Mouse (Mus musculus): ENCODE measurements around the gene Dlgap4. TPM values are rescaled to one million over a fixed set of nuclear protein-coding genes. Genes with fewer than 3 reads are reported as not detected.

The Dlgap4 gene
- total and polyA plus RNA-seq, 3 experiments = 10.4 to 39.6 TPM; not detected in 1

- no peak for DNase-seq (ENCODE audit: low read depth, low spot score)
- Histone ChIP-seq H3K79me2 (ENCODE audit: control insufficient read depth, insufficient read depth, low read length, poor library complexity) (no peaks in the 10 kb centered on the region), H3K4me1 (ENCODE audit: control insufficient read depth in 1 of 2, insufficient read depth in 2 of 2, low read length in 2 of 2) (peaks cover 18 to 53% of the 10 kb centered on the region in 2 experiments), H3K9me3 (replicated peaks; ENCODE audit: insufficient read depth, low read length) (no peaks in the 10 kb centered on the region), H3K27me3 (ENCODE audit: control insufficient read depth in 1 of 2, insufficient read depth in 2 of 2, low read length in 2 of 2) (no peaks in the 10 kb centered on the region), H3K4me3 (ENCODE audit: control insufficient read depth in 1 of 2, insufficient read depth in 1 of 2, low read depth in 2 of 2, low read length in 2 of 2) (no peak overlapping the region), H3K36me3 (ENCODE audit: control insufficient read depth in 1 of 2, insufficient read depth in 2 of 2, low read length in 2 of 2) (peaks cover 0 to 32% of the 10 kb centered on the region in 2 experiments; a peak in 2 of 4 replicates), H3K9ac (ENCODE audit: control insufficient read depth, low read depth, low read length, poor library complexity, severe bottlenecking) (no peak overlapping the region), H3K27ac (ENCODE audit: control insufficient read depth, low read depth, low read length) (no peak overlapping the region)
- no peak for TF ChIP-seq ZNF384 (IDR thresholded peaks at IDR 0.05; ENCODE audit: low read depth, low read length)
- TF ChIP-seq GATA1 (IDR thresholded peaks at IDR 0.05; ENCODE audit: low read depth, low read length) = peak; percentile 34; the same call in 1 of the 2 replicates
Observed at GRCm38 (mm10) chr2:156779488-156779887, 166.0 kb downstream of the Dlgap4 start.

DNA sequence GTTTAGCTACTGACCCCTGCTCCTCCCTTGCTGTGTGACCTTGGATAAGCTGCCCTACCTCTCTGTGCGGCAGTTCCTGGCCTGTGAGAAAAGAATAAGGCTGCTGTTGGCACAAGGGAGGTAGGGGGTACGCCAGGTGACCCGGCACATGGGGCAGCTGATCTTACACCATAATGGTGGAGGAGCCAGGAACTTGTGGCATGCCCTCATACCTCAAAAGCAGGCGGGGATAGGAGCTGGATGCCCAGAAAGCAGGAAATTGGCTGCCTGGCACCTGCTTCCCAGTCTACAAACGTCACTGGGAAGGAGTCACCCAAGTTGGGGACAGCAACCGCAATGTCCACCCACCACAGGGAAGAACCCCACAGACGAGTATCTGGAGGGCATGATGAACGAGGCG is 166.6 kb downstream of the Dlgap4 start:
- Histone ChIP-seq H3K9ac (ENCODE audit: control insufficient read depth, low read depth, low read length, poor library complexity, severe bottlenecking) (no peak overlapping the region), H3K9me3 (replicated peaks; ENCODE audit: insufficient read depth, low read length) (no peaks in the 10 kb centered on the region), H3K79me2 (ENCODE audit: control insufficient read depth, insufficient read depth, low read length, poor library complexity) (no peaks in the 10 kb centered on the region), H3K27ac (ENCODE audit: control insufficient read depth, low read depth, low read length) (no peak overlapping the region), H3K4me1 (ENCODE audit: control insufficient read depth in 1 of 2, insufficient read depth in 2 of 2, low read length in 2 of 2) (peaks cover 19 to 54% of the 10 kb centered on the region in 2 experiments), H3K27me3 (ENCODE audit: control insufficient read depth in 1 of 2, insufficient read depth in 2 of 2, low read length in 2 of 2) (no peaks in the 10 kb centered on the region), H3K4me3 (ENCODE audit: control insufficient read depth in 1 of 2, insufficient read depth in 1 of 2, low read depth in 2 of 2, low read length in 2 of 2) (no peak overlapping the region), H3K36me3 (ENCODE audit: control insufficient read depth in 1 of 2, insufficient read depth in 2 of 2, low read length in 2 of 2) (peaks cover 0 to 33% of the 10 kb centered on the region in 2 experiments; a peak in 2 of 4 replicates)
- no peak for TF ChIP-seq BHLHE40 (IDR thresholded peaks at IDR 0.05; ENCODE audit: borderline replicate concordance, low read depth, low read length)
- TF ChIP-seq JUND (IDR thresholded peaks at IDR 0.05; ENCODE audit: low read depth, low read length) = no peak
- no peak for TF ChIP-seq GABPA (IDR thresholded peaks at IDR 0.05; ENCODE audit: low read depth, low read length)
- TF ChIP-seq TAL1 (IDR thresholded peaks at IDR 0.05; ENCODE audit: low read length) = no peak
- TF ChIP-seq POLR2A (IDR thresholded peaks at IDR 0.05; ENCODE audit: control insufficient read depth in 1 of 2, insufficient read depth in 1 of 2, low read depth in 1 of 2, low read length in 2 of 2, poor library complexity in 1 of 2) = no peak
- no peak for TF ChIP-seq CHD2 (IDR thresholded peaks at IDR 0.05; ENCODE audit: low read length)
- no peak for TF ChIP-seq SIN3A (IDR thresholded peaks at IDR 0.05; ENCODE audit: low read length)
- no peak for TF ChIP-seq GATA1 (IDR thresholded peaks at IDR 0.05; ENCODE audit: low read depth, low read length)
- TF ChIP-seq NELFE (IDR thresholded peaks at IDR 0.05; ENCODE audit: low read depth, low read length) = no peak
- TF ChIP-seq POLR2AphosphoS5 (IDR thresholded peaks at IDR 0.05; ENCODE audit: borderline replicate concordance, low read depth, low read length) = no peak
- TF ChIP-seq E2F4 (IDR thresholded peaks at IDR 0.05; ENCODE audit: borderline replicate concordance, low read depth, low read length) = no peak
- no peak for DNase-seq (ENCODE audit: low read depth, low spot score)

- peak overlapping the region; percentile 96 for H3K27ac ChIP-seq (ENCODE audit: control insufficient read depth, low read depth, low read length)
- no peaks in the 10 kb centered on the region for H3K79me2 ChIP-seq (ENCODE audit: control insufficient read depth, insufficient read depth, low read length, poor library complexity)
- H3K4me3 ChIP-seq (ENCODE audit: control insufficient read depth in 1 of 2, insufficient read depth in 1 of 2, low read depth in 2 of 2, low read length in 2 of 2) = peak overlapping the region; percentile 12 to 22
- H3K4me1 ChIP-seq (ENCODE audit: control insufficient read depth in 1 of 2, insufficient read depth in 2 of 2, low read length in 2 of 2) = peaks cover 19 to 54% of the 10 kb centered on the region in 2 experiments
- H3K9me3 ChIP-seq (replicated peaks; ENCODE audit: insufficient read depth, low read length) = no peaks in the 10 kb centered on the region
- H3K9ac ChIP-seq (ENCODE audit: control insufficient read depth, low read depth, low read length, poor library complexity, severe bottlenecking) = peak overlapping the region; percentile 34
- no peaks in the 10 kb centered on the region for H3K27me3 ChIP-seq (ENCODE audit: control insufficient read depth in 1 of 2, insufficient read depth in 2 of 2, low read length in 2 of 2)
- TF ChIP-seq ZMIZ1 (IDR thresholded peaks at IDR 0.05; ENCODE audit: low read depth, low read length) (no peak), NELFE (IDR thresholded peaks at IDR 0.05; ENCODE audit: low read depth, low read length) (peak; percentile 33; the same call in 1 of the 2 replicates), USF1 (IDR thresholded peaks at IDR 0.05; ENCODE audit: low read depth, low read length) (no peak), POLR2A (IDR thresholded peaks at IDR 0.05; ENCODE audit: control insufficient read depth in 1 of 2, insufficient read depth in 1 of 2, low read depth in 1 of 2, low read length in 2 of 2, poor library complexity in 1 of 2) (peak in 1 of 2 experiments; percentile 12; a peak in 1 of 4 replicates), BHLHE40 (IDR thresholded peaks at IDR 0.05; ENCODE audit: borderline replicate concordance, low read depth, low read length) (no peak)
- peak; percentile 75 for DNase-seq (ENCODE audit: low read depth, low spot score)
- H3K36me3 ChIP-seq (ENCODE audit: control insufficient read depth in 1 of 2, insufficient read depth in 2 of 2, low read length in 2 of 2) = peaks cover 0 to 33% of the 10 kb centered on the region in 2 experiments; a peak in 2 of 4 replicates
Observed at GRCm38 (mm10) chr2:156780752-156781151, 167.2 kb downstream of the Dlgap4 start.
